Mouse (Mus musculus): ENCODE results near the gene Olfr279.
"Not testable (repeated sequence)": the region's sequence is repeated elsewhere in the genome, so short reads cannot be mapped to it uniquely, and the experiment has no call there.

The Olfr279 gene

DNA sequence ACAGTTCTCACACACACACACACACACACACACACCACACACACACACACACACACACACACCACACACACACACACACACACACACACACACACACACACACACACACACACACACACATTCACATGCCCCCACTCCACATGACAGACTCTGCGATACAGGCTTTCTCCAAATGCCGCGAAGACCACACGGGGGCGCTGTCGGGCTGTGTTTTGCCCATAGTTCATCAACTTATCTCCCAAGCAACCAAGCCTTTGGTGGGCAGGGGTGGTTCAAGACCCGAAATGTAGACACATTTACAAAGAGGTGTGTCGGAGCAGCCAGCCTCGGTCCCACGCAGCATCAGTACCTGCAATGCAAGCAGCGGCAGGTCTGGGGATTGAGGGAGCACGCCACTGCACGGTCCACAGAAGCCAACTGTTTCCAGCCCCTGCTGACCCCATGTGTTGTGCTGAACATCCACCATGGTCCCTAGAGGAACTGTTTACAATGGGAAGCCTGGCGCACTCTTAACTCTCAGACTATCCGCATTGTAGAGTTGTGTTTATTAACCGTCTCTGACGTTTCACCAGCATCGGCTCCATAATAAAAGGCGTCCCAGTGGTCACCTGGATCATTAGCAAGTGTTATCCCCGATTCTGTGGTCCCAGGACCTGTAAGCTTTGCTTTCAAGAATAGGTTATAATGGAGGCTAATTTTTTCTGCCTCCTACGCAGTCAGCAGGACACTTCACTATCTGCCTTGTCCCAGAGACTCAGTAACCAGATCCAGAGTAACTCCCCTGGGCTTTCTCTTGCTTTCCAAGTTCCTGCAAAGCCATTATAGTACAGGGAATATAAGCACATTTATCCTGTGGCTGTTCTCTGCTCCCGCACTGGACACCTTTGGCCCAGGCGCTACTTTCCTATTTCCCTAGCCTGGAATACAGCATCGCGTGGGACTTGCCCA lies 18.5 kb downstream of the Olfr279 start:
- peak; percentile 14 for DNase-seq (ENCODE audit: low read depth, low spot score)

DNA sequence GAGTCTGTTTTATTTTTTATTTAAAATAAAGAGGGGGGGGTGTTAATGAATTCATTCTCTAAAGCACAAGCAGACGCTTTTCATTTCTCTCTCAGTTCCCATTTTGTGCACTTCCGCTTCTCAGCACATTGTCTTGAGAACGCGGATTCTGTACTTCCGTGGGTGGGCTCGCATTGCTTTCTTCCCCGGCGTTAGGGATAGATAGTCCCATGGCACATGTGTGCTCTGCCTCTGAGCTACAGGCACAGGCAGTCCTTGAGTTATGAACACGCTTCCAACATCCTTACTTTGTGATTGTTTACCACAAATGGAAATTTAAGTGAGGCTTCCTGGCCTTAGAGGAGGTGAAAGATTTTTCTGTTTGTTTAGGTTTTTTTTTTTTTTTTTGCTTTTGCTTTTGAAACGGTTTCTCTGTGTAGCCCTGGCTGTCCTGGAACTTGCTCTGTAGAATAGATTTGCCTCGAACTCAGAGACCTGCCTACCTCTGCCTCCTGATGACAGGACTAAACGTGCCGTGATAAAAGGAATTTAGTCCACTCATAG lies 19.3 kb downstream of the Olfr279 start:
- no peak for DNase-seq (ENCODE audit: low read depth, low spot score)

DNA sequence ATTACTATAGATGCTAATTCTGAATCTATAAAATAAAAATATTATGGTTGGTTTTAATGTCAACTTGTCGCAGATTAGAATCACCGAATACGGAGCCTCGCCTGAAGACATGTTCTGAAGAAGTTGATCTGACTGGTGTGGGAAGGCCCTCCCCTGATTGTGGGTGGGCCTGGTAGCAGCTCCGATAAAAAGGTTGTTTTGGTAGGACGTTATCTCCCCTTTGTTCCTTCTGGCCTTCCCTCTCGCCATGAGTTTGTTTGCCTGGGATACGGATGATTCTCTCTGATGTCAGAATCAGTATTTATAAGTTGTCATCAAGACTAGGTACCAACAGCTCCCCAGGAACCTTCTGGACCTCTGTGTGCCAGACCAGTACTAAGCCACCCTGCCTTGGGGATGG lies 20.0 kb downstream of the Olfr279 start:
- DNase-seq (ENCODE audit: low read depth, low spot score), result no peak

DNA sequence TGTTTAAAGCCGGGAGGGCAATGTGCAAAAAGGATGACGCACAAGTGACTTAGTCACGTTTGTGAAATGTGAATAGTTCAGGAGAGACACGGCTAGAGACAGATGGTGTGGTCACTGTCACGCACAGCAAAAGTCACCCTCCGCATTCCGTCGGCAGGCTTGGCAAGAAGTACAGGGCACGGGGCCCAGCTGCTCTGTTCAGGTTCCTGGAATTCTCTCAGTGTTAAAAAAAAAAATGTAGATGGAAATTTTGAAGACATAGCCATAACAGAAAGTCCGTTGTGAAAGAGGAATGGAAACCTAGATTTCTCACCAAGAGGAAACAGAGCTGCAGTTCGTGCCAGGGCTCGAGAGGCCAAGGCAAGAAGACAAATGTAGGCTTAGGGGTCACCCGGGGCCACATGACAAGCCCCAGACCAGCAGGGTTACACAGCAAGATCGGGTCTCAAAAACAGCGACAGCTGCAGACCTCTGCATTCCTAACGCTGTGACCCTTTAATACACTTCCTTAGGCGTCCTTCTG lies 20.7 kb downstream of the Olfr279 start:
- DNase-seq (ENCODE audit: low read depth, low spot score), result no peak

DNA sequence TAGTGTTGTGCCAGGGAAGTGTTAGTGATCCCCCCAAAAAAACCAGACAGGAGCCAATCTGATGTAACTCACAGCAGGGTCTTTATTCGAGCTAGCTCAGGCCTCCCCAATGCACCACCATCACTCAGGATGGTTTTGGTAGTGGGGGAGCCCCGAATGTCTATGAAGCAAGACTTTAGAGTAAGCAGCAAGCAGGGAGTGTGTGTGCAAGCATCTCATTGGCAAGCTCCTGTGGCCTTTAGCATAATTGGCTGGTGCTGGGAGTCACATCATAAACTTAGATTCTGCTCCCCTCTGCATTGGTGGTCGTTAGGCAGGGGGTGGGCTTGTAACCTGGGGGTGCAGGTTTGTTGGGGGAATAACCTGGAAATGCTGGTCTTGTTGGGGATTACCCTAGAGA lies 21.5 kb downstream of the Olfr279 start:
- DNase-seq (ENCODE audit: low read depth, low spot score), result not testable (repeated sequence)

DNA sequence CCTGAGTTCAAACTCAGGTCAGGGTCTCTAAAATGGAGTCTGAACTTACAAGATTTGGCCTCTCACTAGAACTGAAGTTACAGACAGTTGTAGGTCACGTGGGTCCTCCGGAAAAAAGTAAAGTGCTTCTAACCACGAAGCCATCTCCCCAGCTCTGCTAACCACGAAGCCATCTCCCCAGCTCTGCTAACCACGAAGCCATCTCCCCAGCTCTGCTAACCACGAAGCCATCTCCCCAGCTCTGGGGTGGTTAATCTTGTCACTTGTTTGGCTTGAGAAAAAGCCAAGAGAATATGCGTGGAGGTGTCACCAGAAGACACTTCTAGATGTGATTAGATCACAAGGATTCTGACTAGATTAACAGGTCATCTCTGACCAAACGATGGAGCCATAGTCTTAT lies 21.9 kb downstream of the Olfr279 start:
- no peak for DNase-seq (ENCODE audit: low read depth, low spot score)

DNA sequence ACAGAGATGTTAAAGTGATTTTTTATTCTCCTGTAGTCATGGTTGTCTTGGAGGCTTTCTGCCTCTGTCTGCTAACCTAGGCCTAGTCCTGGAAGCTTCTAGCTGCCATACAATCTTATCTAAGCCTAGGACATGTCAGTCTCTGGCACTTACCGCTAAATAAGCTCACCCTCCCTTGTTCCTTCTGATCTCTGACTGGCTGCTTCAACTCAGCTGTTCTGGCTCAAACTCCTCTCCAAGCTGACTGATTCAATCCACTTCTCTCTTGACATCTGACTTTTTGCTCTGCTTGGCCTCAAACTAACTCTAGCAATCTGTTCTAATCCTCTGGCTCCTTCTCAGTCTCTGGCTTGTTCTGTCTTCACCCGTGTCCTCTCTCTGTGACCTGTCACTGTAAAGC lies 22.6 kb downstream of the Olfr279 start:
- not testable (repeated sequence) for DNase-seq (ENCODE audit: low read depth, low spot score)

DNA sequence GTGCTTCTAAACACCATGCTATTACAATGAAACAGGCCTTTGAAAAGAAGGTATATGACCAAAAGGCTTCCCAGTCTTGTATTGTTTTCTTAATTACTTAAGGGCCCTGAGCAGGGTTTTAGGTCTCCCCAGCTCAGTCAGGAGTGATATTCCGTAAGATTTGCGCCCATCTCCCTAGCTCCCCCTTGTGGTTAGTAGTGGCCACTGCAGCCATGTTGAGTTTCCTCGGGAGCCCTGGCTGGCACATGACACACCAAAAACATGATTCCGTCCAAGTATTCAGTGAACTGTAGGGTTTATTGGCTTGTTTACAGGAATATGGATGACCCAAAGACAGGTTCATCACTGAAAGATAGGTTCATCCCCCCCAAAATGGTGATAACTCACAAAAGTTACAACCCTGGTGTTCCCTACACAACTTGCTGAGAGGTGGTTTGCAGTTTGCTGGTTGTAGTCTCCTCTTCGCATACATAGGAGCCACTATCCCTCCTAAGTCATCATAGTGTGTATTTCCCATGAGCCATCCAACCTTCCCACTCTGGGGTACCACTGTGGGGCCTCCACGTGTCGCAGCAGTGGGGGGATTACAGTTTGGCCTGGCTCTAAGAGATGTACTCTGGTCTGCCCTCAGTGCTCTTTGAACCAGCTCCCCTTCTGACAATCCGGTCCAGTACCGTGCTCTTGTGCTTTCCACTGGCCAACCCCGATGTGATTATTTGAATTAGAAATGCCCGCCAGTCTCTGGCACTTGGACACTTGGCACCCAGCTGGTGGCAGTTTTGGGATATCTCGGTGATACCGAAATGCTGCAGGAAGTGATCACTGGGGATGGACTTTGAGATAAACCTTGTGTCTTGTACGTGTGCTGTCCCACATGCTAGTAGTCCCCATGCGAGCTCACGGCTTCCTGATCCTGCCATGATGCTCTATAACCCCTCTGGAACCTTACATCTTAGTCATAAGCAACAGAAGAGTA lies 25.5 kb downstream of the Olfr279 start:
- no peak for DNase-seq (ENCODE audit: low read depth, low spot score)

DNA sequence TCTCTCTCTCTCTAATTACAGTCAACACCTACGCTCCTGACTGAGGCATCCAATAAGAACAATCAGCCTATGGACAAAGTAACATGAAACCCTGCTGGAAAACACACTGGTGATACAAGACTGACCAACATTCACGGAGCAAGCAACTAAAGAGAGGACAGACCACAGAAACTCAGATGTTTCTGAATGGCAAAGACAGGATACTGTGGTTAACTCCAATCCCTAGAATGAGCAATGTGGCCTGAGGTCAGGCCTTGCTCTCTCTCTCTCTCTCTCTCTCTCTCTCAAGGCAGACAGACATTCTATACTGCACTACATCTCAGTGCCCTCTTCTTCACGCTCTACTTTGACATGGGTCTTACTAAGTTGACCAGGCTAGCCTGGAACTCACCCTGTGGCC lies 29.0 kb downstream of the Olfr279 start:
- no peak for DNase-seq (ENCODE audit: low read depth, low spot score)

DNA sequence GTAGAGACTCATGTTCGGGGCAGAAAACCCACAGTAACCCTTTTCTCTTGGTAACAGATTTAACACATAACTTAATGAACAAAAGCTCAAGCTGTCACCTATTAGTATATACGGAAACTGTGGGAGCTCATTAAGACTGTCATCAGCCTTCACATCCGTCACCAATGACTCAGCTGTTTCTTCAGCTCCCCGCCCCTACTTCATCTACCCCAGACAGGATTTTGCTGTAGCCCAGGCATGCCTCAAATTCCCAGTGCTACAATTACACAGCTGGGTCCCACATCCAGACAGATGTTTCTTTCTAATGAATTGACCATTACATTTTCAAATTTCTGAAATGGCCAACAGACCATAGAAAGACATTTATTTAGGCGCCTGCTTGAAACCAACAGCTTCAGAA lies 33.9 kb downstream of the Olfr279 start:
- DNase-seq (ENCODE audit: low read depth, low spot score), result no peak

DNA sequence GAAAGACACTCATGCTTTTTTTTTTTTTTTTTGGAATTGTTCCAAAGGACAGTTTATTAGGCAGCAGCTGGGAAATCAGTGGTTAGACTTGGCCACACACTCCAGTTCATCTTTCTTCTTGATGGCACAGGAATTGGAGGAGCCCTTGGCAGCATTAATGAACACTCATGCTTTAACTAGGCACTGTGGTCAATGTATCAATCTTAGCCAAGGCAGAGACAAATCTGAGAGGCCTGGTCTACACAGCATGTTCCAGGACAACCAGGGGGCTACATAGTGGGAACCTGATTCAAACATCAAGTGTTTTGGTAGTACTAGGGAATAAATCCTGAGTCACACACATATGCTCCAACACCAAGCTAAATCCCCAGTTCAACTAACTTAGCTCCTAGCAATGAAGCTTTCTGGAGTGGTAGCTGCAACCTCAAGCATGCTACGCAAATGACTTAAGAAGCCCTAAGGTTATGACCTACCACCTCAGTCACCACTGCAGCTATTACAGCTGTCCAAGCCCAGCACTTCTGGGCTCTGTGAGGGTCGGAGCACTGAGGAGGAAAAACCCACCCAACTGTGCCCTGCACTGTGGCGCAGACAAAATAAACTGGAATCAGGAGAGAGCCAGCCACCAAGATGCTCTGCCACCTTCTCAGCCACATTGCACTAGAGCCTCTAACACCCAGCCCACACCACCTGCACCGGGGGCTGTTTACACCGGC lies 35.0 kb downstream of the Olfr279 start:
- DNase-seq (ENCODE audit: low read depth, low spot score), result no peak

DNA sequence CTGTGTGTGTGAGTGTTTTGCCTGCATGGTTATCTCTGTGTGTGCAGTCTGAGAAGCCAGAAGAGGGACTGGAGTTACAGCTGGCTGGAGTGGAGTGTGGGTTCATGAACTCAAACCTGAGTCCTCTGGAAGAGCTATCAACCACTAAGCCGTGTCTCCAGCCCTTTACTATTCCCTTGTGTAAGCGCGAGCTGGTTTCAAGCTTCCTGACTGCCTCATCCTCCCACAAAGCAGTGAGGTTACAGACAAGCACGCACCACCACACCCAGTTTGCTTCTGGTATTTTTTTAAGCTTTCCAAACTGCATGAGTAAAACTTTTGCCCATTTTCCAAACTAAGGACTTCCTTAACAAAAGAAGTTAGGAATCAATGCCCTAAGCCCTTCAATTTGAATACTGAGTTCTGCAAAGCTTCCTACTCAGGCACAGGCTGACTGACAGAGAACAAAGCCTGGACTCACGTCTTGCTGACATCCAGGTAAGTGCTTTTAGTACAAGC lies 35.9 kb downstream of the Olfr279 start:
- DNase-seq (ENCODE audit: low read depth, low spot score), result no peak

DNA sequence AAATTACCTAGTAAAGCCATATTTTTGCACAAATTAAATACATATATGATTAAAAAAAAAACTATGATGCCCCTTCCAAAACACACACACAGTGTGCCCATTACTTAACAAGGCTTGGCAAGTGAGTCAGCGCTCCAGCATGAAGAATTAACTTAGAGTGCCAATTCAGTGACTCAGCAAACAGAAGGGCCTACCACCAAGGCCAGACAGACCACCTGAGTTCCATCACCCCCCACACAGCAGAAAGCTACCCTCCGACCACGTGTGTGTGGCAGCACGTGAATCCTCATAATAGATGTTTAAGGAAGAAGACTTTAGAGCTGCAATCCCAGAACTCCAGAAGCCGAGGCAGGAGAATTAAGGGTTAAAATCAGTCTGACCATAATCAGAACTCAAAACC lies 40.1 kb downstream of the Olfr279 start:
- no peak for DNase-seq (ENCODE audit: low read depth, low spot score)

DNA sequence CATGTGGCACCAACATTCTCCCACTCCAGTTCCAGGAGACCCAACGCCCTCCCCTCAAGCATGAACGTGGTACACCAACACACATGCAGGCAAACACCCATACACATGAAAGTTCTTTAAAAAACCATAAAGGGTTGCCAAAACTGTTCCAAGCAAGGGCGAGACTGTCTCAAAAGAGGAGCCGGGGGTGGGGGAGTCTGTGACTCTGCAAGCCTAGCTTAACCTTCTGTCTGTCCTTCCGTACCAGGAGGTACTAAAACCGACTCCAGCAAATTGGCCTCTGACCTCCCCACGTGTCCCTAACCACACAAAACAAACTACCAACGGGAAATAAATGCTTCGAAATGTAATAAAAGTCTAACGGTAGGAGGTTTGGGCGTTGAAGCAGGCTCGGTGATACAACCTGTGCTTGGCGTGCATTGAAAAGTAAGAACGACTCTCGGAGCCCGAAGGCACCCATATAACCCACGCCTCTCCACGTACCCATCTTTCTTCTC lies 40.9 kb downstream of the Olfr279 start:
- no peak for DNase-seq (ENCODE audit: low read depth, low spot score)

DNA sequence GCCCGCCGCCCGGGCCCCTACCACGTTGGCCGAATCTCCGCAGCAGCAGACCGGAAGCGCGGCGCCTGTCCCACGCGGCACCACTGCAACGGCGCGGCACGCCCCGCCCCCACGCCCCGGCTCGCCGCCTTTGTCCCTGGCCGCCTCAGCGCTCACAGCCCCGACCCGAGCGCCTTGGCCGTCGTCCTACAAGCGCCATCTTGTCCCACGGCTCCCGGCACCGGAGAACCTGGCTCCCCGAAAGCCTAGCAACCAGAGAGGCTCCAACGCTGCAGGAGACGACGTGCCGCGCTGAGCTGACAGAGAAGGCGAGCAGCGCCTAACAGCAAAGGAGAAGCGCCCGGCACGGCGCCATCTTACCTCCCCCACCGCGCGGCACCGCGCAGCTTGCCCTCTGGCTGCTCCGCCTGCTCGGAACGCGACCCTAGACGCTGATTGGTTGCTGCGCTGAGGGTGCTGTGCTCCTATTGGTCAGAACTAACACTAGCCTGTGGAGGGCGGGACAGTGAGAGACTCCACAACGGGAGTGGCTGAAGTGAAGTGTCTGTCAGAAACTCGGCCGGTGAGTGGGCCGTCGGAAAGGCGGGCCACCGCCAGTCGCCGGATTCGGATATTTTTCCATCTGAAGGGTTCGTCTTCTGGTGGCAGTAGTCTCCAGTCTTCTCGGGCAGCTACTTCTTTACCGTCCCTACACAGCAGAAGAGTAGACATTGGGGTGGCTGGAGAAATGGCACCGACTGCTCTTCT lies 41.9 kb downstream of the Olfr279 start, which contains the start of gene Kansl2:
Gene Kansl2, minus strand, starts transcription at position 384 of the 747 bp plus-strand sequence.
- DNase-seq (ENCODE audit: low read depth, low spot score), result peak; percentile 98

DNA sequence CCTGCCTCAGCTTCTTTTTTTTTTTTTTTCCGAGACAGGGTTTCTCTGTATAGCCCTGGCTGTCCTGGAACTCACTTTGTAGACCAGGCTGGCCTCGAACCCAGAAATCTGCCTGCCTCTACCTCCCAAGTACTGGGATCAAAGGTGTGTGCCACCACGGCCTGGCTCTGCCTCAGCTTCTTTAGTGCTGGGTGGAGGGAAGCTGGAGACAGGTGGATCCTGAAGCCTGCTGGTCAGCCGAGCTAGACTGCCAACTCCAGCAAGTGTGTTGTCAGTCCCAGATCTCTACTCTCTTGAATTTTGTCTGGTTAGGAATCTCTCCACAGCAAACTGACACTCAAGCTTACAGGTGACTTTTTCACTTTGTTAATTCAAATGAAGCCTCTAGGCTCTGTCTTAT lies 43.7 kb downstream of the Olfr279 start:
- no peak for DNase-seq (ENCODE audit: low read depth, low spot score)

DNA sequence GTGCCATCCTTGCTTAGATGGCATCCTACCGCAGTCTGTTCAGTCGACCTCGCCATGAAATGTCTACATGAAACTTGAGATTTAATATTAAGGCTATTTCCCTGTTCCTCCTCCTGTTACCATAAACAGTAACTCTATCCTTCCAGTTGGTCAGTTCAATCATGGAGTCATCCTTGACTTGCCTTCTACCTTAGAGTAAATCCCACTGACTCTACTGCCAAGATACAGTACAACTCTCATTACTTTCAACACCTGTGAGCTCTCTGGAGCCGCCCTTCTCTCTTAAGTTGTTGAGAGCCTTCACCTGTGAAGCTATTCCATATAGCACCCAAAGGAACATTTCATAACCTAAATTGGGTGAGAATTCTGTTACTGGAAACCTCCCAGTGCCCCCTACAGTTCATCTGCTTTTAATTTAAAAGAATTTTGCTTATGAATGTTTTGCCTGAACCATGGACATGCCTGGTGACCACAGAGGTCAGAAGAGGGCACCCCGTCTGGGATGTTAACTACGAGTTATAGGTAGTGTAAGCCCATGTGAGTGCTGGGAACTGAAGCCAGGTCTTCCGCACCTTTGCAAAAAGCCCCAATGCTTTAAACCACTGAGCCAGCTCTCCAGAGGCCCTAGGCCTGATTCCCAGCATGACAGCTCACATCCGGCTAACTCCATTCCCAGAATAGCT lies 44.8 kb downstream of the Olfr279 start:
- DNase-seq (ENCODE audit: low read depth, low spot score), result no peak

DNA sequence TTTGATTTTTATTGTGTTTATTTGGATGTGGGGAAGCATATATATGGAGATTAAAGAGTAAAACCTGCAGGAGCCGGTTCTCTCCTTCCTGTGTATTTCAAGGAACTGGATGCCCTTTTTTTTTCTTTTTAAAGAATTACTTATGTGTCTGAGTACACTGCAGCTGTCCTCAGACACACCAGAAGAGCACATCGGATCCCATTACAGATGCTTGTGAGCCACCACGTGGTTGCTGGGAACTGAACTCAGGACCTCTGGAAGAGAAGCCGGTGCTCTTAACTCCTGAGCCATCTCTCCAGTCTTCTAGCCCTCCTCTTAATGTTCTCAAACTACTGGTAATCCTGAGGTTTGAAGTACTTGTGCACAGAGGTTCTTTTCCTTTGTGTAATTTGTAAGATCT lies 45.7 kb downstream of the Olfr279 start:
- no peak for DNase-seq (ENCODE audit: low read depth, low spot score)

DNA sequence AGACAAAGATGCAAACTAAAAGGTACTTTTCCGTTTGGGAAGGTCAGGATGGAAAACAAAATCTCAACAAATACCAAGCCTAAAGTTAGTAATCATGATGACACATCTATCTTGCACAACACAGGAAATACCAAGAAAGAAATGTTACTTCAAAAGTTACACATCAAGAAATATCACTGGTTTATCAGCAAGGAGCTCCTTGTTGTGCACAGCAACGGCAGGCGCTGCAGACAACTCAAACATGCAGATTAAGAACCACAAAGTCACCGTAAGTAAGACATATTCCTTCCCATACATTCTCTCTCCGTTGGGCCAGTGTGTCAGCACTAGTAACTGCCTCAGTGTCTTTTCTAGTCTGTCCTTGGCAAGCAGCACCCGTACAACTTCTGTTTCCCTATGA lies 48.9 kb downstream of the Olfr279 start:
- DNase-seq (ENCODE audit: low read depth, low spot score), result no peak

Data from brain, embryonic 18.5 days (tissue).